Mouse (Mus musculus): ENCODE data around the gene 1700018B08Rik. TPM values are rescaled to one million over a fixed set of nuclear protein-coding genes. Genes with fewer than 3 reads are reported as not detected.

Gene 1700018B08Rik
- total RNA-seq, 2 experiments from 2014 or later, result not detected

- intact Hi-C loops (cut with DNase I), result no loop called here
- DNase-seq, result no peak
These were observed 17.1 kb downstream of the 1700018B08Rik start for GRCm38 (mm10) chr8:121526811-121527550.

- no peak for DNase-seq
- intact Hi-C loops (cut with DNase I), result no loop called here
These were observed 18.9 kb downstream of the 1700018B08Rik start for GRCm38 (mm10) chr8:121525111-121525818.

DNA sequence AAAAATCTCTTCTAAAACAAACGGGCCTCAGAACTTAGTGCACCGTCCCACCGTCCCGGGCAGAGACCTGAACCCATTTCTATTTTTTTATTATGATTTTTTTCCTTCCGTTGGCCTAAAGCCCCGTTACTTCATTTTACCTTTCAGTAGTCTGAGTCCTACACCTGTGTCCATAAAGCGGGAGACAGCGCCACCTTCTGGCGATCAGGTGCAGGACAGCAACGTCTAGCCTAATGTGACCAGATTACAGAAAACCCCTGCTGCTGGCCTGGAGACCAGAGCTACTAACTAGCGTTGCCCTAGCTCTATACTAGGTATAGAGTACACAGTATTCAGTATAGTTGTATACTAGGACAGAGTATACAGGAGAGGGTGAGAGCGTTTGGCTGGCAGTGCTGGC, 30.7 kb downstream of the 1700018B08Rik start:
- intact Hi-C loops (cut with DNase I), result loop anchor here (2.0 to 5.0 kb wide), 2 partner anchors 116 to 401 kb away; no protein-coding TSS in a partner anchor
- DNase-seq, result peak; percentile 71 to 72

GRCm38 (mm10) chr8:121511751-121512150, 32.4 kb downstream of the 1700018B08Rik start:
- intact Hi-C loops (cut with DNase I), result loop anchor here (2.0 to 5.0 kb wide), 2 partner anchors 114 to 399 kb away; no protein-coding TSS in a partner anchor
- DNase-seq, result no peak

DNA sequence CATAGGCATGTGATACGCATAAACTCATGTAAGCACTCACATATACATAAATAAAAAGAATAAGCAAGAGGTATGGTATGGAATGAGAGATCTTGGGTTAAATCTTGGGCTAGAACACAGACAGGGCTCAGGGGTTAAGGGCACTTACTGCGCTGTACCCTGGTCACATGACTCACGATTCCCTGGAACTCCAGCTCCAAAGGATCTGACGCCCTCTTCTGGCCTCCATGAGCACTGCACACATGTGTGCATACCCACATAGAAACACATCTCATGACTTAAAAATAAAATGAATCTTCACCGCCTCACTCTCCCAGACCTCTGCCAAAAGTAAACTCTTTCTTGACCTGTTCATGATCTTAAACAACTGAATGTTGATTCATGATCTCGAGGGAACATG, 46.5 kb downstream of the 1700018B08Rik start:
- intact Hi-C loops (cut with DNase I), result no loop called here
- DNase-seq, result no peak

- intact Hi-C loops (cut with DNase I), result no loop called here
- no peak for DNase-seq
These were observed 52.5 kb downstream of the 1700018B08Rik start for GRCm38 (mm10) chr8:121491633-121492032.

- no peak for DNase-seq
- intact Hi-C loops (cut with DNase I), result no loop called here
These were observed 59.9 kb downstream of the 1700018B08Rik start for GRCm38 (mm10) chr8:121484072-121484782.

Other genes starting within 250 kb of the 1700018B08Rik start
- gene Fbxo31, start 34.5 kb upstream of the 1700018B08Rik start, total RNA-seq (2021), result 100 to 1,000 TPM; 100 to 124 TPM
- gene Map1lc3b, start 46.0 kb upstream of the 1700018B08Rik start, total RNA-seq (2021), result 100 to 1,000 TPM; 133 to 158 TPM
- gene Zcchc14, start 108.6 kb upstream of the 1700018B08Rik start, total RNA-seq (2021), result 10 to 100 TPM; 14.2 to 17.2 TPM
- not detected for gene Jph3, start 185.3 kb upstream of the 1700018B08Rik start, total RNA-seq (2021)